Mouse (Mus musculus) MN1 (cell line): Measurements from ENCODE around the gene Spin2-ps6.
"Not testable (repeated sequence)": the region's sequence is repeated elsewhere in the genome, so short reads cannot be mapped to it uniquely, and the experiment has no call there.

Experiments
- DNase-seq: peaks from one replicate; pipeline ENCODE4 v3.0.0-alpha.2; 2016; ENCODE audit warnings: low spot score

Spin2-ps6 gene

DNA sequence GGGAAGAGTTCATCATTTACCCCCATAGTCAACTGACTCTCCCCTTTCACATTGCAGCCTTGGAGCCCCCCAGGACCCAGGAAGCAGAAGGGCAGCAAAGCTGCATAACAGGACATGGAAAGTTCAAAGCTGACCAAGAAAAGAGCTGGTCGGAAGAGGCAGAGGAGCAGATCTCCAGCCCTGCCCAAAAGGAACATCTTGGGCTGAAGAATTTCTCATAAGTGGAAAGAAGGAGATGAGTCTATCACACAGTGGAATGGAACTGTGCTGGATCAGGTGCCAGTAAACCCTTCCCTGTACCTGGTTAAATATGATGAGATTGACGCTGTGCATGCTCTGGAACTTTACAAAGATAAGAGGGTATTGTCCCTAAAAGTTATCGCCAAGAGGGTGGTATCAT is at the start of gene Spin2-ps6:
Gene Spin2-ps6 (plus strand): TSS at position 301 of the 400 bp plus-strand sequence.
- DNase-seq, result not testable (repeated sequence)
